Mouse (Mus musculus): ENCODE measurements at regions not wholly inside any gene's neighbourhood (a gene's known extent, or its start where the extent isn't known, plus 50 kb on each side); places are given as distances from the start of the nearest gene placed in this dataset.

DNA sequence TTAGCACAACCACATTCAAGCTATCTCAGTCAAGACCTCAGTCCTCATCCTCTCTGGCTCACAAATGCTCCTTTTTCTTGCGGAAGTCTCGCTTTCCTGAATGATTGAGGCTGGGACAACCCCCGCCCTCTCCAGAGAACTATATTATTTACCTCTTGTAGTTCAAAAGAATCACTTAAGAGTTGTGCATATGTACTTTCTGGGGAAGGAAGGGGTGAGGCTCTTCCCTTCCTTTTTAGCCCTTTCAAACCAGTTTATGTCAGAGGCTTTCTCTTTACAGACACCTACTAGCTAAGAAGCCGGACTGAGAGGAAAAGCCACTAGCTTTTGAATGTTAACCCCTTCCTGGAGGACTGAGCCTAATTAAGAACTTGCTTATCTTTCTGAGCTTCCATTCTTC lies 98.4 kb upstream of the 4933415F23Rik start:
- Histone ChIP-seq H3K4me1 (no peaks in the 10 kb centered on the region), H3K4me2 (replicated peaks) (no peak overlapping the region), H3K27me3 (replicated peaks) (no peaks in the 10 kb centered on the region), H3K9me3 (no peaks in the 10 kb centered on the region), H3K36me3 (no peaks in the 10 kb centered on the region), H3K4me3 (no peak overlapping the region), H3K9ac (no peak overlapping the region), H3K27ac (no peak overlapping the region)
- no peak for ATAC-seq (ENCODE audit: low FRiP score, low read depth)
- 70% methylated on average over 4 of the region's 4 CpGs for WGBS

DNA sequence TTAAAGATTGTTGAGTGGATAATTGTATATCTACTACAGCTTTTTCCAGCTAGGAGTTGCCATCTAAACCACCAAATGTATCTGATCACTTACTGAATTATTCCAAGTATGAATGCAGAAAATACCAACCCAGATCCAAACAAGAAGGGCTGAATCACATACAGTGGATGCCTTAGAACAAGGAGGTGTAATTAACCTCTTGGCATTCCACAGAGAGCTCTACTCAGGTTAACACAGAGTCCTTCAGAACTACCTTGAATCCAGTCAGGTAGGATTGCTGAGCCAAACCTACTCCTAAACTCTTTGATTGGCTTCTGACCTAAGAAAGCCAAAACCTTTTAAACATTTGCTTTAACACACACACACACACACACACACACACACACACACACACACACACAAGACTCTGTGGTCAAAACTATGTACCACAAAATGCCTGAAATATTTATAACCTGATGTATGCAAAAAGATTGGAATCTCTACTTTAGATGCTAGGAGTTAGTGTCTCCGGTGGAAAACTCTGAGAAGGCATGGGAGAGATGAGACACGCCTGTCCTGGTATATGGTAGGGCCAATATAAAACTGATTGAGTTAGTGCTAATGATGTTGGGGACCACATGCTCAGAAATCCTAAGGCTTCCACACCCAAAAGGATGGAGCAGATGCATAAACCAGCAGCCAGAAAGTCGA lies 88.4 kb upstream of the 4933415F23Rik start:
- H3K9ac ChIP-seq = no peak overlapping the region
- WGBS = 86% methylated on average over 3 of the region's 3 CpGs

DNA sequence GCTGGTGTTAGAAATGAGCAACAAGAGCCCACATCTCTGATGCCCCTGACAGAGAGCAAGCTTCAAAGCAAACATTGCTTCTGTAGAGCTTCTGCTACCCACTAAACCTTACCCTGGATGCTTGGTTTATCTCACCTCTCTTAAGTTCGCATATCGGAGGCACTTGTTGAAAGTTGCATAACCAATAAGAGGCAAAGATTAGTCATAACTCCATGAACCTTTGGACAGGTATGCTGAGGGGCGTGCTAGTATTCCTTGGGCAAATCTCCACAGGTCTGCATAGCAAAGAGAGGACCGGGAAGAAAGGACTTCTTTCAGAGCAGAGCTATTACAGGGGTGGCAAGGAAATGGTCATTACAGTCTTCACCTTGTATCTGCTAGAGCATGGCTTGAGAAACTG lies 87.7 kb upstream of the 4933415F23Rik start:
- Histone ChIP-seq H3K9me3 (no peaks in the 10 kb centered on the region), H3K36me3 (no peaks in the 10 kb centered on the region), H3K4me3 (no peak overlapping the region), H3K4me2 (replicated peaks) (no peak overlapping the region), H3K27ac (no peak overlapping the region), H3K27me3 (replicated peaks) (no peaks in the 10 kb centered on the region), H3K9ac (no peak overlapping the region), H3K4me1 (no peaks in the 10 kb centered on the region)
- WGBS = 86% methylated on average over 4 of the region's 4 CpGs
- no peak for ATAC-seq (ENCODE audit: low FRiP score, low read depth)

More for the DNA sequence above, 88.4 kb upstream of the 4933415F23Rik start:
- H3K4me3 ChIP-seq = no peak overlapping the region
- no peaks in the 10 kb centered on the region for H3K9me3 ChIP-seq
- no peak overlapping the region for H3K27ac ChIP-seq
- no peaks in the 10 kb centered on the region for H3K27me3 ChIP-seq (replicated peaks)
- no peak for ATAC-seq (ENCODE audit: low FRiP score, low read depth)
- H3K4me2 ChIP-seq (replicated peaks) = no peak overlapping the region
- no peaks in the 10 kb centered on the region for H3K36me3 ChIP-seq
- no peaks in the 10 kb centered on the region for H3K4me1 ChIP-seq

DNA sequence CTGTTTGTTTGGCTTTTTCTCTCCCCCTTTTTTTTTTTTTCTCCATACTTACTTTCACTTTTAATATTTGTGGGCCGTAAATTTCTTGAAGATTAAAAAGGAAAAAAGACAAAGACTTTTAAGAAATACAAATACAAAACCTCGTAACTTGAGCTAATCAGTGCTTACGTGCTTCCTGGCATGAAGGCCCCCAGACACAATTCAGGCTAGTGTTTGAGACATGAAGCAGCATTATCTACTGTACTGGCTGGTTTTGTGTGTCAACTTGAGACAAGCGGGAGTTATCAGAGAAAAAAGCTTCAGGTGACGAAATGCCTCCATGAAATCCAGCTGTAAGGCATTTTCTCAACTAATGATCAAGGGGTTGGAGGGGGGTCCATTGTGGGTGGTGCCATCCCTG lies 86.2 kb upstream of the 4933415F23Rik start:
- Histone ChIP-seq H3K27ac (no peak overlapping the region), H3K4me1 (no peaks in the 10 kb centered on the region), H3K4me3 (no peak overlapping the region), H3K36me3 (no peaks in the 10 kb centered on the region), H3K9ac (no peak overlapping the region), H3K9me3 (no peaks in the 10 kb centered on the region), H3K27me3 (replicated peaks) (no peaks in the 10 kb centered on the region), H3K4me2 (replicated peaks) (no peak overlapping the region)
- 69% methylated on average over 5 of the region's 5 CpGs for WGBS
- no peak for ATAC-seq (ENCODE audit: low FRiP score, low read depth)

DNA sequence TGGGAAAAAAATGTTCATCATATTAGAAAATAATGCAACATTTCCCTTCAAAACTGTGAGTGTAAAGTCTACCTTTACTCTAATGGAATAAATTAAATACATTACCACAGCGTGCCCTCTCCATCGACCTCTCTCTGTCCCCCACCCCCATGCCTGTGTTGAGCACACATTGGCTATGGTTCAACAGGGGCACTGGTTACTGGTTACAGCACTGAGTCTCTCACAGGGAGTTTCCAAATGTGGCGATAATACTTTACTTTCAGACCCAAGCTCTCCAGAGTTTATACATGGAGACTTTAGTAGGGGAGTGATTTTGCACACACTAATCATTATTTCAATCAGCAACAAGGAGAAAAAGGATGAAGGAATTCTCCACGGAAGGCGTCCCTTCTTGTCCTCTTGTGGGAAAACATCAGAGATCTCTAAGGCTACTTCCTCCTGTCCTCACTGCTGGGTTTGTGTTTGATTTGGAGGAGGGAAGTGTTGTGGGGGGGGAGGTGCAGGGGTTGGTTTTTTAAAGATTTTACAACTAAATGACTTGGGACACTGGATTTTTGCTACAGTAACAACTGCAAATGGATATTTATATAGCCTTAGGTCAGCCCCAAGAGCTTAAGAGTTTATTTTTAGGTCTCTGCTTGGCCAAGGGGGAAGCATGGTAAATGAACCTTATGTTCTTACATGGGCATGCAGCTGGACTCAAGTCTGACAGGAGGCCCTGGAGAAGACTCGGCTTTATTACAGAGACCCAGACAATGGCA lies 85.6 kb upstream of the 4933415F23Rik start:
- H3K36me3 ChIP-seq = no peaks in the 10 kb centered on the region

DNA sequence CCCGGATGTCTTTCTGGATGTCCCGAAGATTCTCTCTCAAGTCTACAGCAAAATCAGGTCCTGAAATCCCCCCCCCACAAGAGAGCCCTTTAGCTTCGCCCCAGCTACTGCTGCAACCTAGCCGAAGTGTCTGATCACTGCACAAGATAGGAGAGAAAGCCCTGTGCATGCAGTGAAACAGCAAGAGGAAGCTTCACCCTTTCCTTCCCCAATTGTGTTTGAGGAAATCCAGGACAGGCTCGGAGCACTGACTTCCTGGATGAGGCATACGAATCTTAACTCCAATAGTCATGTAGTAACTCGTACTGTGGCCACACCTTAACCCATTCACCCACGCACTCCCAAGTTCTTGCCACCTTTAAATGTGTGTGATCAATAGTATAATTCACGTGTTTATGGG lies 82.7 kb upstream of the 4933415F23Rik start:
- Histone ChIP-seq H3K4me2 (replicated peaks) (no peak overlapping the region), H3K4me3 (no peak overlapping the region), H3K36me3 (no peaks in the 10 kb centered on the region), H3K9me3 (no peaks in the 10 kb centered on the region), H3K9ac (no peak overlapping the region), H3K4me1 (no peaks in the 10 kb centered on the region), H3K27ac (no peak overlapping the region), H3K27me3 (replicated peaks) (no peaks in the 10 kb centered on the region)
- ATAC-seq (ENCODE audit: low FRiP score, low read depth) = no peak
- 85% methylated on average over 9 of the region's 9 CpGs for WGBS

More for the DNA sequence above, 85.6 kb upstream of the 4933415F23Rik start:
- no peak overlapping the region for H3K4me3 ChIP-seq
- no peak for ATAC-seq (ENCODE audit: low FRiP score, low read depth)
- H3K9ac ChIP-seq = no peak overlapping the region
- H3K9me3 ChIP-seq = no peaks in the 10 kb centered on the region
- H3K4me1 ChIP-seq = no peaks in the 10 kb centered on the region
- no peaks in the 10 kb centered on the region for H3K27me3 ChIP-seq (replicated peaks)
- no peak overlapping the region for H3K4me2 ChIP-seq (replicated peaks)
- 72% methylated on average over 6 of the region's 6 CpGs for WGBS
- H3K27ac ChIP-seq = no peak overlapping the region

DNA sequence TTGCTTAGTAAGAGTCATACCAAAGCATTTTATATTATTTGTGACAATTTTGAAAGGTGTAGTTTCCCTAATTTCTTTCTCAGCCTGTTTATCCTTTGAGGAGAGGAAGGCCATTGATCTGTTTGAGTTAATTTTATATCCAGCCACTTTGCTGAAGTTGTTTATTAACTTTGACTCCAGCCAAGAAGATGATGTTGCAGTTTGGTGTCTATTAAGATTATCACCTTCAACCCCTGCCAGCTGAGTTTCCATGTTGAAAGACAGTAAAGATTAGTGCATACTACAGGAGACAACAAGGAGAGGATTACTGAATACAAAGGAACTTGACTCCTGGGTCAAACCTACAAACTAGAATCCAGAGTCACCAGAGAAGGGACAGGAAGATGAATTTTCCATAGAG lies 80.5 kb upstream of the 4933415F23Rik start:
- Histone ChIP-seq H3K9me3 (no peaks in the 10 kb centered on the region), H3K9ac (no peak overlapping the region), H3K4me1 (no peaks in the 10 kb centered on the region), H3K4me3 (no peak overlapping the region), H3K36me3 (no peaks in the 10 kb centered on the region), H3K27me3 (replicated peaks) (no peaks in the 10 kb centered on the region), H3K27ac (no peak overlapping the region), H3K4me2 (replicated peaks) (no peak overlapping the region)
- ATAC-seq (ENCODE audit: low FRiP score, low read depth) = no peak

DNA sequence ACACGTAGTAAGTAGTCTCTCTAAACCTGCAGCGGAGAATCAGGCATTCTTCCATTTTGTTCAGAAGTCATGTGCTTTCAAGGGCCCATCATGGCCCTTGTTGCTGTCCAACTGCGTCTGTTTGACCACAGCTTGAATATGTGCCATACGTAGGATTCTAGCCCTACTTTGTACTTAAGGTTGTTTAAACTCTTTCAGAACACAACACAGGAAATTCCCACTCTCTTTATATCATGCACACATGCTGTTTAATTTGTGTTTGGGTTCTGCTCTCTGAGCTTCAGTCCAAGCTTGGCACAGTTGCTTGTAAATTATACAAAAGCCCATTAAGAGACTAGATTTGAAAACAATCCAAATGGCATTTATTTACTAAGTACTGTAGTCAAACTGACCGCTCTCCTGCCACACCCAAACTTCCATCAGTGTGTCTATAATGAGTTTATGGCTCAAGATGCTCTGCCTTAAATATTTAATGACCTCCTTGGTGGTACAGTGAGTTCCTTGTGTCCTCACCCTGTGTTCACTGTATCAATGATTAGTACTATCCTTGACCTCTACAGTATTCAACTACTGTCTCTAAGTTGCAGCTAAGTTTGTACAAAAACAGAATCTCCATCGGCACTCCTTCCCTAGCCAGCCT lies 76.4 kb upstream of the 4933415F23Rik start:
- Histone ChIP-seq H3K9ac (no peak overlapping the region), H3K36me3 (no peaks in the 10 kb centered on the region), H3K4me1 (no peaks in the 10 kb centered on the region), H3K4me2 (replicated peaks) (no peak overlapping the region), H3K4me3 (no peak overlapping the region), H3K27ac (no peak overlapping the region), H3K9me3 (no peaks in the 10 kb centered on the region), H3K27me3 (replicated peaks) (no peaks in the 10 kb centered on the region)
- no peak for ATAC-seq (ENCODE audit: low FRiP score, low read depth)
- WGBS = 88% methylated on average over 6 of the region's 6 CpGs

DNA sequence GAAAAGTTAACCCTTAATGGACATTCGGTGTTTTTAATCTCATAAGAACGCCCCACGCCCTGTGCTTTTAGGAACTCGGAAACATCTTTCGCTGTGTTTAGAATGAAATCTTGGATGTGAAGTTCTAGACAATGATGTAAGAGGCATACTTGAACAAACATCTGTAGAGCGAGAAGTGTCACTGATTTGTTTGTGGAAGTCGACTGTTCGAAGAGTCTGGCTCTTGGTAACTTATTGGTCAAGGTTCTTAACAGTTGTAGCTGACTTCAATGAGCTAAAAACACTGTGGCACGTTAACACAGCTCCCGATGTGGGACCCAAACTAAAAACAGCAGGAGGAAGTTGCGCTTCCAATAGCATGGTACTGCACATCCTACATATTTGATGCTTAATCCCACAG lies 72.0 kb upstream of the 4933415F23Rik start:
- 85% methylated on average over 11 of the region's 11 CpGs for WGBS
- no peak for ATAC-seq (ENCODE audit: low FRiP score, low read depth)
- H3K4me3 ChIP-seq = no peak overlapping the region
- no peaks in the 10 kb centered on the region for H3K36me3 ChIP-seq
- no peaks in the 10 kb centered on the region for H3K27me3 ChIP-seq (replicated peaks)
- H3K4me1 ChIP-seq = no peaks in the 10 kb centered on the region
- no peak overlapping the region for H3K9ac ChIP-seq
- H3K27ac ChIP-seq = no peak overlapping the region
- no peak overlapping the region for H3K4me2 ChIP-seq (replicated peaks)
- no peaks in the 10 kb centered on the region for H3K9me3 ChIP-seq

DNA sequence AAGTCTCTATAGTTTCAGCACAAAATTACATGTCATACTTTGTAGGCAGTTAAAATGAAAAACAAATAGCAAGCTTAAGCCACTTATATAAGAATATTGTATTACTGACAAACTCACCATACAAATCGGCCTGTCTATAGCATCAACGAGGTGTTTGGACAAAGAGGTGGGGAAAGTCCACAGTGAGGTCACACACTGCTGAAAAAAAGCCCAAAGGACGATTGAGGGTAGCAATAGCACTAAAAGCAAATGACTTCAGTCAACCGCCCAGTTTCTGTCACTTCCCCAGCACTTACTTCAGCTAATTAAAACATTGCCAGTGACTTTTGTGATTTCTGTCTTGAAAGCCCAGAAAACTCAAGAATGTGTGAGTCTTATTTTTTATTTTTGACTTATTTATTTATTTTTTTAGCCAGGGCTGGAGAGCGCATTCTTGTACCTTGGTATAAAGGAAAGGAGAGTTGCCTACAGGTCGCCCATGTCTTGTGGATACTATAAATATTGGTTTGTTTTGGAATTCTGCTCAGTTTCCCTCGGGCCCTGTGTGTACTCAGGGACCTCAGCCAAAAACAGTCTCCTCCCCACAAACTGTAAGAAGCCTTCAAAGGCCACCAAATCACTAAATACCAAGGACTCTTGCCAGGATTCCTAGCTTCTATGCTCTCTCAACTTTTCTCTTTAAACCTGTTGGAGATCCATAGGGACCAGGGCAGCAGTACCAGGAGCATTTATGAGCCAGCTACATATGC lies 71.2 kb upstream of the 4933415F23Rik start:
- no peak overlapping the region for H3K27ac ChIP-seq
- 68% methylated on average over 7 of the region's 7 CpGs for WGBS
- H3K4me1 ChIP-seq = no peaks in the 10 kb centered on the region
- no peak overlapping the region for H3K9ac ChIP-seq
- no peaks in the 10 kb centered on the region for H3K36me3 ChIP-seq
- no peak overlapping the region for H3K4me2 ChIP-seq (replicated peaks)
- H3K4me3 ChIP-seq = no peak overlapping the region
- H3K9me3 ChIP-seq = no peaks in the 10 kb centered on the region
- no peaks in the 10 kb centered on the region for H3K27me3 ChIP-seq (replicated peaks)
- ATAC-seq (ENCODE audit: low FRiP score, low read depth) = no peak

DNA sequence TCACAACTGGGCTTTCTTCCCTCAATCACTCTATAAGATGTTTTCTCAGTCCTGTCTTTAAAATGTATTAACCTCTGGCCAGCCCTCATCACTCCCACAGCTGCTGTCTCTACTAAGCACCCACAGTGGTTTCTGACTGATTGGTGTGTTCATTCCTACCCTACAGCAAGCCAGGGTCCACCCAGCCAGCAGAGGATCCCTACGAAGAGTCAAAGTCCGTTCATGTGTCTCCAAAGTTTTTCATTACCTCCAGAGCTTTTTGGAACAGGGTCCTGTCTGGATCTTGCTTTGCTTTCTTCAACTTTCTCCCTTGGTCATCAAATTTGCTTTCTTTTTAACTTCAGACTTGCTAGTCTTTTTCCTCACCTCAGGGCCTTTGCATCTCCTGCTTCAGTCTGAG lies 69.3 kb upstream of the 4933415F23Rik start:
- Histone ChIP-seq H3K36me3 (no peaks in the 10 kb centered on the region), H3K9me3 (no peaks in the 10 kb centered on the region), H3K27me3 (replicated peaks) (no peaks in the 10 kb centered on the region), H3K9ac (no peak overlapping the region), H3K27ac (no peak overlapping the region), H3K4me3 (no peak overlapping the region), H3K4me2 (replicated peaks) (no peak overlapping the region), H3K4me1 (no peaks in the 10 kb centered on the region)
- WGBS = 87% methylated on average over 2 of the region's 2 CpGs
- ATAC-seq (ENCODE audit: low FRiP score, low read depth) = no peak

DNA sequence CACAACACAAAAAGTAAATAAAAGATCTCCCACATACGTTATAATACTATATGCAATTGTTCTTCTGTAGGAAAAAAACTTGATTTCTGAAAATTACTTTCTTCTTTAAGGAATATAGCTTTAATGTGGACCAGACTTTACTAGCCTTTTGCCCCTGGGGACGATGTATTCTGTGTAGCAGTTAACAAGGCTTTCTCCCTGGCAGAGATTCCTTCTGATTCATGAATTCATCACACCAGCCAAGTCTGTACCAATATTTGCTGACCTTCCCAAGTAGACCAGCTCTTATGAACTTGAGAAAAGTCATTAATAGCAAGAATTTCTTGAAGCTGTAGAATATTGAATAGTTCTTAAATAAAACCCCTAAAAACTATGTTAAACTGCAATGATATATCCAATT lies 68.7 kb upstream of the 4933415F23Rik start:
- H3K27me3 ChIP-seq (replicated peaks) = no peaks in the 10 kb centered on the region
- H3K36me3 ChIP-seq = no peaks in the 10 kb centered on the region
- H3K9ac ChIP-seq = no peak overlapping the region
- WGBS = 90% methylated on average over 2 of the region's 2 CpGs
- H3K4me3 ChIP-seq = no peak overlapping the region
- no peaks in the 10 kb centered on the region for H3K9me3 ChIP-seq
- no peak overlapping the region for H3K4me2 ChIP-seq (replicated peaks)
- no peaks in the 10 kb centered on the region for H3K4me1 ChIP-seq
- no peak for ATAC-seq (ENCODE audit: low FRiP score, low read depth)
- no peak overlapping the region for H3K27ac ChIP-seq

All from neural tube, embryonic 12.5 days (tissue).